Mouse (Mus musculus) testis, adult 2 months (tissue): ENCODE results near the gene Mast4. TPM values are rescaled to one million over a fixed set of nuclear protein-coding genes. Genes with fewer than 3 reads are reported as not detected.

ENCODE experiments used
- H3K27ac ChIP-seq: fragments of 200-500 bp; 2 replicates; pipeline ENCODE4 v1.5.1; 2012; ENCODE audit warnings: low read depth, low read length; ENCODE audit not compliant: control insufficient read depth, insufficient read depth
- H3K27me3 ChIP-seq: fragments of 200-500 bp; 2 replicates; pipeline ENCODE4 v1.6.1; 2012; ENCODE audit warnings: mild to moderate bottlenecking, low read length, moderate library complexity; ENCODE audit not compliant: control insufficient read depth, insufficient read depth
- H3K36me3 ChIP-seq: fragments of 200-500 bp; 2 replicates; pipeline ENCODE4 v1.6.1; 2012; ENCODE audit warnings: mild to moderate bottlenecking, low read length; ENCODE audit not compliant: control insufficient read depth, insufficient read depth
- H3K4me1 ChIP-seq: fragments of 200-500 bp; 2 replicates; pipeline ENCODE4 v1.6.1; 2012; ENCODE audit warnings: low read length; ENCODE audit not compliant: control insufficient read depth, insufficient read depth
- H3K4me3 ChIP-seq: fragments of 200-500 bp; 2 replicates; pipeline ENCODE4 v1.5.1; 2012; ENCODE audit warnings: low read depth, mild to moderate bottlenecking, low read length, moderate library complexity, mixed read lengths; ENCODE audit not compliant: control insufficient read depth
- CTCF ChIP-seq: fragments of 200-500 bp; IDR thresholded peaks from 2 replicates; pipeline ENCODE4 v1.5.1; 2012; ENCODE audit warnings: low read depth, mild to moderate bottlenecking, inconsistent platforms, low read length, moderate library complexity; ENCODE audit not compliant: control insufficient read depth, insufficient read depth, insufficient replicate concordance
- POLR2A ChIP-seq: fragments of 200-500 bp; IDR thresholded peaks from 2 replicates; pipeline ENCODE4 v1.6.1; 2012; ENCODE audit warnings: low read depth, mild to moderate bottlenecking, inconsistent platforms, low read length, moderate library complexity; ENCODE audit not compliant: control insufficient read depth
- polyA plus RNA-seq: library from polyadenylated mRNA; depleted of rRNA; stranded (reverse); fragments of >200 nt; gene quantifications from 2 replicates; pipeline ENCODE4 v1.2.3, GENCODE M21; 2012

Mast4 gene
- polyA plus RNA-seq, 1 experiment, result 5.3 TPM

DNA sequence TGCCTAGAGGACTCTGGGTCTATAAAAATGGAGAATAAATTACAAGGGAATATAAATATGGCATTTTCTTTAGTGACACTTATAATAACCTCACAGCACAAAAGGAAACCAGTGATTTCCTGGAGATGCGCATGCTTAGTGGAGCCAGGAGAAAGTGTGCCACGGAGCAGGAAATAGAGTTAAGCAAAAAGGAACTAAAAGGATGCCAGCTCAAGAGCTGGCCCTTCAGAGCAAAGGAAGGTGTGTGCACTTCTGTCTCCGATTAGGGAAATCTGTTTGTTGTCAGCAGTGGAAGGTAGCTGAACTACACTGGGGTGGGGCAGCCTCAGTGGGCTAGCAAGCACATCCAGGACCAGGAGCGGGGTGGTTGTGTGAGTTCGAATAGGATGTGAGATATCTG, 634.1 kb downstream of the Mast4 start:
- TF ChIP-seq CTCF (no peak), POLR2A (no peak)
- Histone ChIP-seq H3K27me3 (no peaks in the 10 kb centered on the region), H3K4me3 (no peak overlapping the region), H3K27ac (no peak overlapping the region), H3K4me1 (no peaks in the 10 kb centered on the region; the same call in 1 of the 2 replicates), H3K36me3 (no peaks in the 10 kb centered on the region)

DNA sequence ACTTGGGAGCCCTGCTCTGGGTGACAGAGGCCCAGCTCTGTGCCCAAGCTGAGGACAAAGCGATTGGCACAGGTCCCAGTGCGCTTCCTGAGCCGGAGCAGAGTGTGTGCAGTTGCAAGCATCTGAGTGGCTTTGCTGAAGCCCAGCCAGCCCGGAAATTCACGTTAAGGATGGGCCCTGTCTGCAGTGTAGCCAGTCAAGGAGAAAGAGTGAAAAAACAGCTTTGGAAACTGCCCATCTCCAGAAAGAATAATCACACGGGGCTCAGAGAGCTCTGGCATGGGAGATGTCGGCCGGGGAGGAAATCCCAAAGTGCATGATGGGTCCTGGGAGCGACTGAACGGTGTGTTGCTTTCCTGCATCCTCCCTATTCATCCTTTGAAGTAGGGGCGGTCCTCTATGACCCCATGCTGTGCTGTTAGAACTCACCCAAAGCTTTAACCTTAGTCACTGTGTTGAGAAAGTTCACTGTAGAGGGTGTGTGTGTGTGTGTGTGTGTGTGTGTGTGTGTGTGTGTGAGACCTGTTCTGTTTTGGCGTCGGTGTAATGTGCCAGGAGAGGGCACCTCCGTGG, 635.5 kb downstream of the Mast4 start:
- Histone ChIP-seq H3K4me1 (no peaks in the 10 kb centered on the region; the same call in 1 of the 2 replicates), H3K27ac (no peak overlapping the region), H3K27me3 (no peaks in the 10 kb centered on the region), H3K36me3 (no peaks in the 10 kb centered on the region), H3K4me3 (no peak overlapping the region)
- TF ChIP-seq CTCF, result no peak

DNA sequence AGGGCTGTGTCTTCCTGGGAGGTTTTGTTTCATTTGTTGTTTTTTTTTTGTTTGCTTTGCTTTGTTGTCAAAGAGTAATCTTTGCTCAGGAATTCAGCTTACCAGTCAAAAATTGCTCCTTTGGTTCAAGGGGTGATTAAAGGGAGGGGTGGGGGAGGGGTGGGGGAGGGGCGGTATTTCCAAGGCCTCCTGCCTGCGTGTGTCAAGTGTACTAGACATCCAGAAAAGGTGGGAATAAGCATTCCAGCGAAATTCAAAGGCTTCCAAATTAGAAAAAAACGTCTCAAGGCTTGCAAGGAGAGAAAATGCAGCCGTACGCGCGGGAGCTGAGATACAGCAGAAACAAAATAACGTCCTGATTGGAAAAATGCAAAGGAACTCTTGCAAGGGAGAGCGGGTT, 636.0 kb downstream of the Mast4 start:
- TF ChIP-seq POLR2A (no peak), CTCF (no peak)
- Histone ChIP-seq H3K4me3 (no peak overlapping the region), H3K27me3 (no peaks in the 10 kb centered on the region), H3K27ac (no peak overlapping the region), H3K4me1 (no peaks in the 10 kb centered on the region; the same call in 1 of the 2 replicates), H3K36me3 (no peaks in the 10 kb centered on the region)

DNA sequence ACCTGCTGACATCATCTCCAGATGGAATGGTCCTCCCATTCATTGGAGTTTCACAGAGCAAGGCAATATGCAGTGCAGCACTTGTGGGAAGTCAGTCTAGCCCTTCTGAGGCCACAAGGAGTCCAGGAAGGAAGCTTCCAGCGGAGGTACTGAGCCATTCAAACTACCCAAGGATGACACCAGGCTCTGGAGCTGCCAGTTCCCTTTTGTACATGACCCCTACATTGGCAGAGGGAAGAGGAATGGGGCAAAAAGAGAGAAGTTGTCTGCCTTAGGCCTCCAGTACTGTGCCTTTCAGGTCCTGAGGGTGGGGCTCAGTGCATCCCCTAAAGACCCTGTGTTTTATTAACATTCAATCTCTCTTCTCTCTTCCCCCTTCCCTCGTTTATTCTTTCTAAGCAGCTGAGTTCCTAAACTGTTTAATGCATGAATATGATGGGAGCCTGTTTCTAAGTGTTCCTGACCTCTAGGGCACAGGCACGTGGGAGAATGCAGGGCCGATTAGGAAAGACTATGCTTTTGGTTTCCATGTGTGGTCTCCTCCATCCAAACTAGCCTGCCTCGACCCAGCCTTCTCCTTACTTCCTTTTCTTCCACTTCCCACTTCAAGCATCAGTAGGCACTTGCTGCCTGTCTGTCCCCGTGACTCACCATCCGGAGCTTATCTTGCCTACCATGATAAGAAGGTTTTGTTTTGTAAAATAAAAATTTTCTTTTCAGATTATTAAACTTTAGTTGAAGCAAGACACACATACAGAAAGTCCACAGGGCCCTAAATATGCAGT, 639.0 kb downstream of the Mast4 start:
- no peaks in the 10 kb centered on the region for H3K36me3 ChIP-seq
- H3K27me3 ChIP-seq, result no peaks in the 10 kb centered on the region
- no peak for TF ChIP-seq POLR2A
- TF ChIP-seq CTCF, result no peak
- H3K4me3 ChIP-seq, result no peak overlapping the region
- no peak overlapping the region for H3K27ac ChIP-seq
- no peaks in the 10 kb centered on the region; the same call in none of the 2 replicates for H3K4me1 ChIP-seq

DNA sequence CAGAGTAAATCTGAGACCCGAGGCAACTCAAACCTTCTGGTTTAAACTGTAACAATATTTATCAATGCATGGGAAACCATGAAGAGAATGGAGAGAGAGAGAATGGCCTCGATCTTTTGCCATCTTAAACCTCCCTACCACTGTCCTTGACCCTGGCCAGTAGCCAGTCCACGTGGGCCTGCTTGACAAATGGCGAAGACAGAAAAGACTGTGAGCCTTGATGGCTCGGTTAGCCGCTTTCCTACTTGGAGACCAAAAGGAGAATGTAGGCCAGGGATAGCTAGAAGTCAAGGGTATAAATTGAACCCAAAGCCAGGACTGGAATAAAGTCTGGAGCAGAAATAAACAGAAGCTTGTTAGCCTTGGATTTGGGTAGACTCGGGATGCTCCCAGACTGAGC, 640.1 kb downstream of the Mast4 start:
- Histone ChIP-seq H3K27me3 (no peaks in the 10 kb centered on the region), H3K4me1 (no peaks in the 10 kb centered on the region; the same call in none of the 2 replicates), H3K36me3 (no peaks in the 10 kb centered on the region), H3K27ac (no peak overlapping the region), H3K4me3 (no peak overlapping the region)
- TF ChIP-seq CTCF, result no peak
- no peak for TF ChIP-seq POLR2A

DNA sequence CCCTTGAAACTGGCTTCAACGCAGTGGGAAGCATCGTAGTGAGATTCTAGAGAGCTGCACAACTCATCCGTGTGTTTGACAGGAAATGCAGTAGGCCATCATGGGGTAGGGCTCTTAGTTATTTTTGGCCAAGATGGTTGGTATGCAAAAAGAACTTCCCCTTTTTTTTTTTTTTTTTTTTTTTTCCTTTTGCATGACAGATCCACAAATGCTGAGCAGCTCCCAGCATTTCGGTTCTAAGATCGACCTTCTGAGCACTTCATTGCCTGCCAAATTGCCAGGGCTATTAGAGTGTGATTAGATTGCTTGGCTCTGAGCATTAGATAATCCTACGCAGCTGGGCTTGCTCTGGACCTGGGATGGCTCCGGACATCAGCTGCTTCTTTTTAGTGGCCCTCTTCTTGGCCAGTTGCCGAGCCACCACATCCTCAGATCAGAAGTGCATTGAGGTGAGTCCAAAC, 640.9 kb downstream of the Mast4 start, which contains the start of gene Cd180:
Gene Cd180 (plus strand): TSS at position 218 of the 461 bp plus-strand sequence.
- TF ChIP-seq CTCF (no peak), POLR2A (no peak)
- H3K4me3 ChIP-seq, result no peak within 1 kb of the TSS
- H3K4me1 ChIP-seq, result no peaks in the 10 kb centered on the region; the same call in 1 of the 2 replicates
- peak within 1 kb of the TSS; percentile 42; the same call in 1 of the 2 replicates for H3K27ac ChIP-seq
- H3K27me3 ChIP-seq, result no peaks in the 10 kb centered on the region
- no peaks in the 10 kb centered on the region for H3K36me3 ChIP-seq

DNA sequence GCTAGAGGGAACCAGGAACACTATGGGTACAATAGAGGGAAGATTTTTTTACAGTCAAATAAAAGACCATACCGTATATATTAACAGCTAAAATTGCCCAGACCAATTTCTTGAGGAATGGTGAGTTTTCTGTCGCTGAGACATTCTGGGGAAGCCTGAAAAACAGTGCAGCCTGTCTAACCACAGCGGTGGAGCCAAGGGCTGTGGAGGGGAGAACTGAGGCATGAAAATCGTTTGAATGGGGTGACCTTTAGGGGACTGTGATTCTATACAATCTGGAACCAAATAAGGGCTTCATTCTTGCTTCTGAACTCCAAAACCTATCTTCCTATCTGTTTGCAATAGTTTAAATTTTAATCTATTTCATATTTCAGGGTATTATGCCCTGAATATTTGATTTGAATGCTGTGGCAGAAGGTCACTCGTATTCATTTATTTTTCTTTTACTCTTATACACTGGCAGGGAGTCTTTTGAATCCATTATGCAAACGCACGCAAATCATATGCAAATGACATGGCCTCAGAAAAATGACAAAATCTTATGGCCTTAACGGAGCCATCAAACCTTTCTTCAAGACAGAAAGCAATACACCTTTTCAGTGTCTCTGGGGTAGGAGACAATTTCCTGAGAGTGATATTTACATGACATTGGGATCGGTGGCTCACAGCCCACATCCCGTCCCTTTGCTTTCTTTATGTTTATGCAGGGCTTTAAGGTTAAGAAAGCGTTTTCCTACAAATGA, 642.7 kb downstream of the Mast4 start:
- Histone ChIP-seq H3K27ac (no peak overlapping the region), H3K36me3 (no peaks in the 10 kb centered on the region), H3K27me3 (no peaks in the 10 kb centered on the region), H3K4me1 (no peaks in the 10 kb centered on the region; the same call in 1 of the 2 replicates), H3K4me3 (no peak overlapping the region)
- TF ChIP-seq CTCF (no peak), POLR2A (no peak)
